Mouse (Mus musculus) embryonic facial prominence, embryonic 15.5 days (tissue): Measurements from ENCODE around the gene Taf5l. TPM values are rescaled to one million over a fixed set of nuclear protein-coding genes. Genes with fewer than 3 reads are reported as not detected.
A peak's percentile ranks its signal among the peaks of the same experiment; 100 is the strongest.
"Not testable (repeated sequence)": the region's sequence is repeated elsewhere in the genome, so short reads cannot be mapped to it uniquely, and the experiment has no call there.

ENCODE experiments used
- ATAC-seq: fragments of 200-750 bp; cut with Nextera tagmentation; 2 replicates; pipeline ENCODE4 v1.8.0; 2017; ENCODE audit warnings: low read depth, moderate TSS enrichment; ENCODE audit not compliant: insufficient number of reproducible peaks, low FRiP score, low TSS enrichment
- H3K27ac ChIP-seq: fragments of 300-500 bp; sonication (generic); replicated peaks from 2 replicates; pipeline ENCODE4 v1.5.1; 2015; ENCODE audit warnings: mild to moderate bottlenecking, inconsistent platforms
- H3K27me3 ChIP-seq: fragments of 300-500 bp; sonication (generic); 2 replicates; pipeline ENCODE4 v1.6.1; 2015; ENCODE audit warnings: inconsistent platforms
- H3K36me3 ChIP-seq: fragments of 300-500 bp; sonication (generic); 2 replicates; pipeline ENCODE4 v1.6.1; 2015; ENCODE audit warnings: mild to moderate bottlenecking, inconsistent platforms
- H3K4me1 ChIP-seq: fragments of 300-500 bp; sonication (generic); 2 replicates; pipeline ENCODE4 v1.6.1; 2015; ENCODE audit warnings: inconsistent platforms
- H3K4me2 ChIP-seq: fragments of 300-500 bp; sonication (generic); replicated peaks from 2 replicates; pipeline ENCODE4 v1.6.1; 2015; ENCODE audit warnings: mild to moderate bottlenecking, inconsistent platforms
- H3K4me3 ChIP-seq: fragments of 300-500 bp; sonication (generic); replicated peaks from 2 replicates; pipeline ENCODE4 v1.5.1; 2015; ENCODE audit warnings: mild to moderate bottlenecking, inconsistent platforms
- H3K9ac ChIP-seq: fragments of 300-500 bp; sonication (generic); 2 replicates; pipeline ENCODE4 v1.6.1; 2015; ENCODE audit warnings: inconsistent platforms
- H3K9me3 ChIP-seq: fragments of 300-500 bp; sonication (generic); replicated peaks from 2 replicates; pipeline ENCODE4 v1.6.1; 2016; ENCODE audit warnings: inconsistent platforms
- WGBS: fragments of 180-500 bp; shearing (Covaris S2); methylation state at CpG from one replicate; pipeline ENCODE4 v1.1.7; 2015; 5-methylcytosine and 5-hydroxymethylcytosine counted together
- polyA plus RNA-seq: library from polyadenylated mRNA; unstranded; fragments of >200 nt; fragmentation: Nextera tagmentation; extraction: Ambion mirVana; gene quantifications from 2 replicates; pipeline ENCODE4 v1.2.1, GENCODE M21; 2015

Taf5l gene
- polyA plus RNA-seq, 1 experiment from 2014 or later = 36.0 TPM

GRCm38 (mm10) chr8:123982826-123983400, 38.3 kb downstream of the Taf5l start, which contains the start of gene Abcb10:
Abcb10 (minus strand) TSS chr8:123983122.
- peak within 1 kb of the TSS; percentile 76 for H3K4me3 ChIP-seq
- no peaks in the 10 kb centered on the region for H3K9me3 ChIP-seq
- H3K4me1 ChIP-seq = peaks cover 17% of the 10 kb centered on the region
- H3K9ac ChIP-seq = peak within 1 kb of the TSS; percentile 47
- H3K4me2 ChIP-seq = peak within 1 kb of the TSS; percentile 91
- no peaks in the 10 kb centered on the region for H3K36me3 ChIP-seq
- H3K27me3 ChIP-seq = no peaks in the 10 kb centered on the region
- under 1% methylated on average over 42 of the region's 56 CpGs for WGBS
- H3K27ac ChIP-seq = peak within 1 kb of the TSS; percentile 65
- peak; percentile 94 for ATAC-seq

GRCm38 (mm10) chr8:123982291-123982793, 38.9 kb downstream of the Taf5l start:
- peak; percentile 51 for ATAC-seq
- peak overlapping the region; percentile 65 for H3K27ac ChIP-seq
- no peaks in the 10 kb centered on the region for H3K27me3 ChIP-seq
- no peaks in the 10 kb centered on the region for H3K9me3 ChIP-seq
- peak overlapping the region; percentile 91 for H3K4me2 ChIP-seq
- H3K4me1 ChIP-seq = peaks cover 17% of the 10 kb centered on the region
- WGBS = under 1% methylated on average over 48 of the region's 48 CpGs
- peak overlapping the region; percentile 76 for H3K4me3 ChIP-seq
- no peaks in the 10 kb centered on the region for H3K36me3 ChIP-seq
- H3K9ac ChIP-seq = peak overlapping the region; percentile 47

- no peak overlapping the region for H3K27ac ChIP-seq
- peak overlapping the region; percentile 76 for H3K4me3 ChIP-seq
- no peak for ATAC-seq
- no peak overlapping the region for H3K9ac ChIP-seq
- H3K4me2 ChIP-seq = peak overlapping the region; percentile 91
- peaks cover 17% of the 10 kb centered on the region for H3K4me1 ChIP-seq
- WGBS = 32% methylated on average over 4 of the region's 4 CpGs
- H3K27me3 ChIP-seq = no peaks in the 10 kb centered on the region
- H3K9me3 ChIP-seq = no peaks in the 10 kb centered on the region
- H3K36me3 ChIP-seq = no peaks in the 10 kb centered on the region
These were observed 39.5 kb downstream of the Taf5l start for GRCm38 (mm10) chr8:123981674-123982073.

DNA sequence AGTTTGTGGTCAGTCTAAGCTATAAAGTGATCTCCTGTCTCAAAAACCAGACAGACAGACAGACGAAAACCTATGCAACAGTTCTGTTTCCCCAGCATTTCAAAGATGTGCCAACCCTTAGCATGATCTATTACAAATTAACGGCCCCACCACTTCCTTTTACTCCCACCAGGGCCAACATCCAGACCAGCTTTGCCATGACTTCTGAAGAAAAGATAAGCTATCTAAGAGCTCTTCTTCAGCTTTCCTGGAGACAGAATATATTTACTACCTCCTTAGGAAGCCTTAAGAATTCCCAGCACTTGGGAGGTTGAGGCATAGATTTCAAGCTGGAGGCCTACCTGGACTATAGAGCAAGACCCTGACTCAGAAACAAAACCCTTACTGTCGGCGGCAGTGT, 41.0 kb downstream of the Taf5l start:
- H3K27ac ChIP-seq = no peak overlapping the region
- H3K36me3 ChIP-seq = no peaks in the 10 kb centered on the region
- WGBS = 54% methylated on average over 4 of the region's 4 CpGs
- ATAC-seq = no peak
- H3K4me3 ChIP-seq = no peak overlapping the region
- H3K27me3 ChIP-seq = no peaks in the 10 kb centered on the region
- H3K9ac ChIP-seq = no peak overlapping the region
- H3K9me3 ChIP-seq = no peaks in the 10 kb centered on the region
- no peak overlapping the region for H3K4me2 ChIP-seq
- peaks cover 17% of the 10 kb centered on the region for H3K4me1 ChIP-seq

GRCm38 (mm10) chr8:123978926-123979325, 42.3 kb downstream of the Taf5l start:
- Histone ChIP-seq H3K27me3 (no peaks in the 10 kb centered on the region), H3K4me1 (peaks cover 17% of the 10 kb centered on the region), H3K9ac (no peak overlapping the region), H3K9me3 (no peaks in the 10 kb centered on the region), H3K36me3 (no peaks in the 10 kb centered on the region), H3K4me2 (no peak overlapping the region), H3K27ac (no peak overlapping the region), H3K4me3 (no peak overlapping the region)
- 69% methylated on average over 8 of the region's 8 CpGs for WGBS
- no peak for ATAC-seq

DNA sequence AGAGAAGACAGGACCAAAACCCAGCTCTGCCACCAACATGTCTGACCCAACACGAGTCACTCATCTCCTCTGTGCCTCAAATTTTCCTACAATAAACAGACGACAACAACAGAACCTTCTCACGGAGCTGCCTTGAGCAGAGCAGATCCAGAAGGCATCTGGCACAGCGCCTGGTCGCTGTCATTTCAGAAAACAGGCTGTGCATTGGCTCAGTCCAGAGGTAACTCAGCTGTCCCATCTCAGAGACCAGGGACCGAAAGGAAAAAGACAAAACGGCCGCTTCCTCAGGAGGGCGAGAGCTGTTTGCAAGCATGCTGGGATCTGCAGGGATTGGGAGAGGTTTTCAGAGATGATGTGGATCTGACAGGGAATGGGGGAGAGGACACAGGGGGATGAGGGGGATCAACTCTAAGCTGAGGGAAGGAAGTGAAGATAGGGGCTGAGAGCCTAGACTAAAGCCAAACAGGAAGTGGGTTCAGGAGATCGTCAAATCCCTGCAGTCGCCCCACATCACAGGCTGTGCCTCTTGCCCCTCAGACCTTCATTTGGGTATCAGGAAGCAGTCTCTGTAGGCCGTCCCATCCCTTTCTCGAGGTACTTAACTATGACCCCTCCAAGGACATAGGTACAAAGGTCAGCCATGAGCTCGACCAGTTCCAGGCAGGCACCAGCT, 42.9 kb downstream of the Taf5l start:
- H3K4me3 ChIP-seq = no peak overlapping the region
- no peaks in the 10 kb centered on the region for H3K27me3 ChIP-seq
- H3K9me3 ChIP-seq = no peaks in the 10 kb centered on the region
- ATAC-seq = no peak
- 54% methylated on average over 14 of the region's 14 CpGs for WGBS
- 0 out of 2 replicates have a peak overlapping the region, but pooled peaks have one; percentile 22 for H3K27ac ChIP-seq
- H3K36me3 ChIP-seq = no peaks in the 10 kb centered on the region
- H3K4me2 ChIP-seq = no peak overlapping the region
- H3K9ac ChIP-seq = no peak overlapping the region
- H3K4me1 ChIP-seq = peaks cover 12% of the 10 kb centered on the region

DNA sequence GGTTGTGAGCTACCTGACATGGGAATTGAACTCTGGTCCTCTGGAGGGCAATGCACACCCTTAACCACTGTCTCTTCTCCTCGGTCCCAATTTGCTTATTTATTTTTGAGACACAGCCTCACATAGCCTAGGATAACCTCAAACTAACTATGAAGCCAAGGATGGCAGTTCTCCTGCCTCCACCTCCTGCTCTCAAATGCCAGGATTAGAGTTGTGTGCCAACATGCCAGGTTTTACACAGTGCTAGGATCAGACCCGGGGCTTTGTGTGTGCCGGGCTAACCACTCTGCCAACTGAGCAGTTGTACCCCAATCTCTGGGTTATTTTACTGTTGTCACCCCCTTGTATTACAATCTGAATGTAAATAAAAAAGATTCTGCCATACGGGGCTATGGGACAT, 43.7 kb downstream of the Taf5l start:
- no peak overlapping the region for H3K9ac ChIP-seq
- 80% methylated on average over 4 of the region's 4 CpGs for WGBS
- H3K27me3 ChIP-seq = no peaks in the 10 kb centered on the region
- no peak overlapping the region for H3K4me3 ChIP-seq
- no peaks in the 10 kb centered on the region for H3K36me3 ChIP-seq
- H3K9me3 ChIP-seq = no peaks in the 10 kb centered on the region
- H3K4me1 ChIP-seq = peaks cover 10% of the 10 kb centered on the region
- no peak overlapping the region for H3K4me2 ChIP-seq
- no peak for ATAC-seq
- no peak overlapping the region for H3K27ac ChIP-seq

- Histone ChIP-seq H3K4me1 (no peaks in the 10 kb centered on the region), H3K27ac (no peak overlapping the region), H3K4me3 (no peak overlapping the region), H3K9me3 (no peaks in the 10 kb centered on the region), H3K36me3 (peaks cover 3% of the 10 kb centered on the region; the same call in 1 of the 2 replicates), H3K9ac (no peak overlapping the region), H3K27me3 (no peaks in the 10 kb centered on the region), H3K4me2 (no peak overlapping the region)
- 86% methylated on average over 1 of the region's 1 CpGs for WGBS
- ATAC-seq = no peak
These were observed 47.7 kb downstream of the Taf5l start for GRCm38 (mm10) chr8:123973495-123973894.

- 50% methylated on average over 2 of the region's 2 CpGs for WGBS
These were observed 54.3 kb downstream of the Taf5l start for GRCm38 (mm10) chr8:123966896-123967295.

GRCm38 (mm10) chr8:123961371-123961770, 59.8 kb downstream of the Taf5l start:
- H3K36me3 ChIP-seq = peaks cover 48% of the 10 kb centered on the region
- 83% methylated on average over 1 of the region's 1 CpGs for WGBS
- no peak overlapping the region for H3K9ac ChIP-seq
- no peaks in the 10 kb centered on the region for H3K27me3 ChIP-seq
- no peak for ATAC-seq
- H3K27ac ChIP-seq = no peak overlapping the region
- no peaks in the 10 kb centered on the region for H3K9me3 ChIP-seq
- no peak overlapping the region for H3K4me3 ChIP-seq
- no peak overlapping the region for H3K4me2 ChIP-seq
- no peaks in the 10 kb centered on the region for H3K4me1 ChIP-seq

More at GRCm38 (mm10) chr8:123966896-123967295, 54.3 kb downstream of the Taf5l start:
- Histone ChIP-seq H3K27me3 (no peaks in the 10 kb centered on the region), H3K4me1 (no peaks in the 10 kb centered on the region), H3K27ac (no peak overlapping the region), H3K9ac (no peak overlapping the region), H3K4me3 (no peak overlapping the region), H3K9me3 (no peaks in the 10 kb centered on the region), H3K4me2 (no peak overlapping the region), H3K36me3 (peaks cover 34% of the 10 kb centered on the region)
- ATAC-seq = no peak

- WGBS = 58% methylated on average over 5 of the region's 5 CpGs
These were observed 60.6 kb downstream of the Taf5l start for GRCm38 (mm10) chr8:123960556-123960955.

More at GRCm38 (mm10) chr8:123960556-123960955, 60.6 kb downstream of the Taf5l start:
- H3K27ac ChIP-seq, H3K4me3 ChIP-seq, H3K4me2 ChIP-seq, H3K27me3 ChIP-seq, ATAC-seq, H3K4me1 ChIP-seq, H3K9me3 ChIP-seq, H3K9ac ChIP-seq: not testable (repeated sequence)
- peaks cover 44% of the 10 kb centered on the region for H3K36me3 ChIP-seq
